ENCODE assay signal across 12 mouse cellular contexts in genomic region chr4:155318266-155318665, GRCm38 (mm10). TPM values are rescaled to one million over a fixed set of nuclear protein-coding genes. Genes with fewer than 3 reads are reported as not detected.
A peak's percentile ranks its signal among the peaks of the same experiment; 100 is the strongest.
DNase-seq lines count a peak whose midpoint lies in the region; ATAC-seq lines count a peak whose summit lies in the region.
"Had no signal": no experiment of that assay in that cellular context is flagged by ENCODE, and none has a peak within 500 bp of the region (broad histone marks: within the 10 kb centered on the region; RNA-seq: fewer than 3 reads in every experiment).

No protein-coding gene starts in this region.

- no peaks in the 10 kb centered on the region for H3K9me3 ChIP-seq in forebrain, embryonic 16.5 days (ENCODE audit: control insufficient read depth, low read length)
- H3K9me3 ChIP-seq: forebrain, embryonic 15.5 days; hindbrain, embryonic 12.5 days had no signal

- H3K4me2 ChIP-seq in forebrain, embryonic 16.5 days (ENCODE audit: low read length): no peak overlapping the region
- H3K4me2 ChIP-seq: forebrain, embryonic 15.5 days; hindbrain, embryonic 12.5 days had no signal

- no peaks in the 10 kb centered on the region for H3K36me3 ChIP-seq in forebrain, embryonic 16.5 days (ENCODE audit: control insufficient read depth, insufficient read depth)
- H3K36me3 ChIP-seq: forebrain, embryonic 15.5 days; hindbrain, embryonic 12.5 days had no signal

- DNase-seq in adrenal gland, postnatal 14 days: peak; percentile 48
- no peak for DNase-seq in adrenal gland, postnatal 25 days
- peak; percentile 73 for DNase-seq in A20 (ENCODE audit: low read depth, low spot score)
- peak; percentile 18 for DNase-seq in lung, postnatal 14 days
- no peak for DNase-seq in testis, postnatal 10 days (ENCODE audit: low spot score)
- DNase-seq in cerebellum, adult 11-12 months: no peak
- DNase-seq: cerebellum, adult 2 months; thymus, adult 2 months had no signal

- peak; percentile 67 for ATAC-seq in erythroid progenitor cell, adult 5-6 weeks (replicated peaks; ENCODE audit: low FRiP score, poor library complexity, severe bottlenecking)
- ATAC-seq in forebrain, embryonic 16.5 days: no peak
- ATAC-seq: forebrain, embryonic 15.5 days had no signal

- H3K4me3 ChIP-seq in forebrain, embryonic 16.5 days (replicated peaks; ENCODE audit: low read length): no peak overlapping the region
- H3K4me3 ChIP-seq: forebrain, embryonic 15.5 days; hindbrain, embryonic 12.5 days had no signal

- H3K27me3 ChIP-seq in forebrain, embryonic 16.5 days (replicated peaks; ENCODE audit: control insufficient read depth, insufficient read depth, low read length): no peaks in the 10 kb centered on the region
- H3K27me3 ChIP-seq: forebrain, embryonic 15.5 days; hindbrain, embryonic 12.5 days had no signal

- H3K4me1 ChIP-seq in forebrain, embryonic 16.5 days (replicated peaks; ENCODE audit: control insufficient read depth, insufficient read depth, low read length): peaks cover 8% of the 10 kb centered on the region

- H3K27ac ChIP-seq in forebrain, embryonic 16.5 days (ENCODE audit: low read length): no peak overlapping the region
- H3K27ac ChIP-seq: forebrain, embryonic 15.5 days; hindbrain, embryonic 12.5 days had no signal

- no peak overlapping the region for H3K9ac ChIP-seq in forebrain, embryonic 16.5 days (replicated peaks; ENCODE audit: low read depth, low read length)
- H3K9ac ChIP-seq: forebrain, embryonic 15.5 days; hindbrain, embryonic 12.5 days had no signal

- WGBS in forebrain, embryonic 16.5 days: 30% methylated on average over 2 of the region's 2 CpGs

RNA-seq across cellular contexts. Expression of gene Prkcz, which starts 42.9 kb away (rescaled TPM):
- total RNA-seq in adrenal gland, postnatal 14 days (2021): 5.7 and 6.8 TPM in 2 replicates
- 2.5 and 6.3 TPM in 2 replicates for total RNA-seq in adrenal gland, postnatal 25 days (2021)
- 12.2 TPM in 1 of 2 replicates, not detected in the other for total RNA-seq in erythroid progenitor cell, adult 5-6 weeks (2015; ENCODE audit: low replicate concordance)
- not detected in 2 replicates for total RNA-seq in erythroid progenitor cell, adult 5-6 weeks (2017; ENCODE audit: low replicate concordance)
- 68.9 and 86.5 TPM in 2 replicates for polyA plus RNA-seq in forebrain, embryonic 16.5 days (2015; fragmentation: Nextera tagmentation; extraction: Ambion mirVana)

Comparison
In these comparisons a context has a peak if more than half of its experiments do, and no peak if none do; other contexts are left out.
1. DNase-seq: peak in adrenal gland, postnatal 14 days (single experiment), A20 (single experiment) and lung, postnatal 14 days (single experiment); none in adrenal gland, postnatal 25 days (single experiment), testis, postnatal 10 days (single experiment) and cerebellum, adult 11-12 months (single experiment).